Mouse (Mus musculus) activated CD4-positive, CD25-positive, alpha-beta regulatory T cell, adult 4 months (primary cell): Measurements from ENCODE around the gene Klhl11. TPM values are rescaled to one million over a fixed set of nuclear protein-coding genes. Genes with fewer than 3 reads are reported as not detected.

ENCODE experiments used
- ATAC-seq: one replicate; pipeline ENCODE4 v1.8.0; 2017
- polyA plus RNA-seq, 2 experiments: library from polyadenylated mRNA; unstranded; fragments of 100-300 nt; shearing (Covaris generic); gene quantifications; one replicate each; pipeline ENCODE4 v1.2.1; 2017

Klhl11 gene
- polyA plus RNA-seq, 2 experiments from 2014 or later, result 1.9 to 2.1 TPM

- ATAC-seq, result no peak
These were observed 6.7 kb downstream of the Klhl11 start for GRCm38 (mm10) chr11:100465833-100466232.

GRCm38 (mm10) chr11:100465229-100465792 lies 7.2 kb downstream of the Klhl11 start:
- no peak for ATAC-seq

- ATAC-seq, result no peak
These were observed 9.8 kb downstream of the Klhl11 start for GRCm38 (mm10) chr11:100462699-100463098.

- no peak for ATAC-seq
These were observed 14.8 kb downstream of the Klhl11 start for GRCm38 (mm10) chr11:100457711-100458110.

- ATAC-seq, result no peak
These were observed 15.3 kb downstream of the Klhl11 start for GRCm38 (mm10) chr11:100457247-100457646.

GRCm38 (mm10) chr11:100442625-100443024 lies 29.9 kb downstream of the Klhl11 start:
- no peak for ATAC-seq

- no peak for ATAC-seq
These were observed 30.7 kb downstream of the Klhl11 start, which contains the start of the genes Nt5c3b and Klhl10 for GRCm38 (mm10) chr11:100441797-100442196. Gene Nt5c3b (minus strand): TSS chr11:100441808. Gene Klhl10 (plus strand): TSS chr11:100441917.

- ATAC-seq, result peak; percentile 90
These were observed 31.6 kb downstream of the Klhl11 start for GRCm38 (mm10) chr11:100440691-100441522.

GRCm38 (mm10) chr11:100437901-100438300 lies 34.6 kb downstream of the Klhl11 start:
- ATAC-seq, result no peak

GRCm38 (mm10) chr11:100435678-100436246 lies 36.8 kb downstream of the Klhl11 start:
- no peak for ATAC-seq

GRCm38 (mm10) chr11:100432002-100432401 lies 40.5 kb downstream of the Klhl11 start:
- no peak for ATAC-seq

GRCm38 (mm10) chr11:100430052-100430451 lies 42.5 kb downstream of the Klhl11 start:
- ATAC-seq, result no peak

- ATAC-seq, result no peak
These were observed 43.8 kb downstream of the Klhl11 start for GRCm38 (mm10) chr11:100428612-100429199.

GRCm38 (mm10) chr11:100426820-100427219 lies 45.7 kb downstream of the Klhl11 start:
- no peak for ATAC-seq

GRCm38 (mm10) chr11:100425851-100426250 lies 46.7 kb downstream of the Klhl11 start:
- ATAC-seq, result no peak

GRCm38 (mm10) chr11:100423836-100424235 lies 48.7 kb downstream of the Klhl11 start:
- no peak for ATAC-seq

GRCm38 (mm10) chr11:100421537-100421936 lies 51.0 kb downstream of the Klhl11 start:
- no peak for ATAC-seq

GRCm38 (mm10) chr11:100414914-100415822 lies 57.4 kb downstream of the Klhl11 start, which contains the start of gene Fkbp10:
Gene Fkbp10 (plus strand): TSS chr11:100415697.
- no peak for ATAC-seq

- ATAC-seq, result no peak
These were observed 58.3 kb downstream of the Klhl11 start, which contains the start of gene P3h4 for GRCm38 (mm10) chr11:100414021-100414913. Gene P3h4 (minus strand): TSS chr11:100414836.

GRCm38 (mm10) chr11:100413541-100413940 lies 59.0 kb downstream of the Klhl11 start:
- no peak for ATAC-seq
